Mouse (Mus musculus): ENCODE measurements around the gene Apbb2.

DNA sequence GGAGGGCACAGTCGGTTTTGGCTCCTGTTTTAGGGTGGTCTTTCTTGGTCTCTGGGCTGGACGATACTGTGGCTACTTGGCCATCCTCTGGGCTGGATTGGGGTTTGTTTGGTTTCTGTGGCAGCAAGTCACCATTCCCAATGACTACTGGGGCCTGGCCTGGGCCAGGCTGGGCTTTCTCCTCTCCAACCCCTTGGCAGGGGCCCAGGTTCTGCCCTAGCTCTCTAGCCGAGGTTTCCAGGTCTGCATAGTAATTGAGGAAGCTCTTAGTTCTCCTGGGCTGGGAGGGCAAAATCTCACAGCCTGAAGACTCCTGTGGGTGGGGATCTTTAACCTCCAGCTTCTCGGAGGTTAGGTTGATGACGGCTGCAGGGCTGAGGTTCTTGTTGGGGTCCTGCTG lies 167.0 kb downstream of the Apbb2 start:
- TF ChIP-seq CTCF (IDR thresholded peaks at IDR 0.05) (no peak), POLR2A (IDR thresholded peaks at IDR 0.05; ENCODE audit: insufficient read depth, low read depth, low read length) (no peak)
